Mouse (Mus musculus) neural tube, embryonic 14.5 days (tissue): ENCODE results near the gene Gm10840. TPM values are rescaled to one million over a fixed set of nuclear protein-coding genes. Genes with fewer than 3 reads are reported as not detected.

ENCODE experiments used
- ATAC-seq: fragments of 200-750 bp; cut with Nextera tagmentation; 2 replicates; pipeline ENCODE4 v1.8.0; 2017; ENCODE audit warnings: low read depth, mild to moderate bottlenecking, moderate TSS enrichment, moderate library complexity
- H3K27ac ChIP-seq: fragments of 300-500 bp; sonication (generic); 2 replicates; pipeline ENCODE4 v1.5.1; 2014; ENCODE audit warnings: low read depth, mild to moderate bottlenecking, control low read depth, low read length, moderate library complexity, mixed read lengths
- H3K27me3 ChIP-seq: fragments of 300-500 bp; sonication (generic); 2 replicates; pipeline ENCODE4 v1.6.1; 2014; ENCODE audit warnings: low read length; ENCODE audit not compliant: control insufficient read depth, insufficient read depth
- H3K36me3 ChIP-seq: fragments of 300-500 bp; sonication (generic); 2 replicates; pipeline ENCODE4 v1.6.1; 2014; ENCODE audit warnings: low read length, mixed read lengths; ENCODE audit not compliant: control insufficient read depth, insufficient read depth
- H3K4me1 ChIP-seq: fragments of 300-500 bp; sonication (generic); 2 replicates; pipeline ENCODE4 v1.6.1; 2014; ENCODE audit warnings: low read length; ENCODE audit not compliant: control insufficient read depth, insufficient read depth
- H3K4me2 ChIP-seq: fragments of 300-500 bp; sonication (generic); 2 replicates; pipeline ENCODE4 v1.6.1; 2014; ENCODE audit warnings: mild to moderate bottlenecking, low read depth, low read length, control low read depth
- H3K4me3 ChIP-seq: fragments of 300-500 bp; sonication (generic); 2 replicates; pipeline ENCODE4 v1.5.1; 2014; ENCODE audit warnings: low read depth, low read length, control low read depth, mixed read lengths
- H3K9ac ChIP-seq: fragments of 300-500 bp; sonication (generic); replicated peaks from 2 replicates; pipeline ENCODE4 v1.6.1; 2014; ENCODE audit warnings: low read depth, mild to moderate bottlenecking, control low read depth, low read length, mixed read lengths
- H3K9me3 ChIP-seq: fragments of 300-500 bp; sonication (generic); 2 replicates; pipeline ENCODE4 v1.6.1; 2016; ENCODE audit warnings: low read length; ENCODE audit not compliant: control insufficient read depth
- WGBS: fragments of 180-500 bp; shearing (Covaris S2); extraction: QIAGEN DNeasy Blood & Tissue Kit; methylation state at CpG from one replicate; pipeline ENCODE4 v1.1.7; 2014; 5-methylcytosine and 5-hydroxymethylcytosine counted together
- polyA plus RNA-seq: library from polyadenylated mRNA; unstranded; fragments of >200 nt; fragmentation: Nextera tagmentation; extraction: Ambion mirVana; gene quantifications from 2 replicates; pipeline ENCODE4 v1.2.1, GENCODE M21; 2014

Gene Gm10840
- polyA plus RNA-seq, 1 experiment from 2014 or later, result 0.88 TPM

DNA sequence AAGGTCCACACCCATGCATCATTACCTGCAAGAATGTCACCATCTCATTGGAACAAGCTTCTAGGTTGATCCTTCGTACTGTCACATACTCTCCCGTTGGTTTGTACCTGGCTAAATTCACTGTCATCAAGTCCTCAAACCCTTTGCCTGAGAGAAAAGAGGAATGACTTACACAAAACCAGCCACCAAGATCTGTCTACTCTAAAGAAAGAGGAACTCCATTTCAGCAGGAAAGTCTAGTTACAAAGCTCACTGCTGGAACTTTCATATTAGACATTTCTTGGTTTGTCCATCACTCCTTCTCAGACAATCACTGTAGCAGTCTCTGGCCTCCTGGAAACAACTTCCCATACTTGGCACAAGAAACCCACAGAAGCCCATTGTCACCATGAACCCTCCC is 12.6 kb downstream of the Gm10840 start:
- Histone ChIP-seq H3K9me3 (no peaks in the 10 kb centered on the region), H3K27me3 (no peaks in the 10 kb centered on the region), H3K9ac (no peak overlapping the region), H3K4me2 (no peak overlapping the region), H3K4me3 (no peak overlapping the region), H3K36me3 (peaks cover 12% of the 10 kb centered on the region; the same call in 1 of the 2 replicates), H3K4me1 (no peaks in the 10 kb centered on the region), H3K27ac (no peak overlapping the region)
- WGBS, result 100% methylated on average over 2 of the region's 2 CpGs
- ATAC-seq, result no peak

DNA sequence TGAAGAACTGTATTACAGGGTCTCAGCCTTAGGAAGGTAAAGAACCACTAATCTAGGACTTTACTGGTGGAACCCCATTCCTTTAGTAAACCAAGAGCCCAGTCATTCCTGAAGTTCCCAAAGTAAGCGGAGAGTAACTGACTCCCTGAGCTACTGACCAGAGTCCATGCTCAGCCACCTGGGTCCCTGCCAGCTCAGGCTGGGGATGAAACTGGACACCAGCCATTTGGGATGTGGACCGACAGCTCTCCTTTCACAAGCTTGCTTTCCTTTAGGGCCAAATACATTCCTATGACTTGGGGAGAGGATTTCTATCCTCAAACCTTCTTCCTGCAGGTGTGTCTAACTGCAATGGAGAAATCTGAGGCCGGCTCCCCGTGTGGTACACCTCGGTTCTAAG is 13.7 kb downstream of the Gm10840 start:
- WGBS, result 83% methylated on average over 5 of the region's 5 CpGs

DNA sequence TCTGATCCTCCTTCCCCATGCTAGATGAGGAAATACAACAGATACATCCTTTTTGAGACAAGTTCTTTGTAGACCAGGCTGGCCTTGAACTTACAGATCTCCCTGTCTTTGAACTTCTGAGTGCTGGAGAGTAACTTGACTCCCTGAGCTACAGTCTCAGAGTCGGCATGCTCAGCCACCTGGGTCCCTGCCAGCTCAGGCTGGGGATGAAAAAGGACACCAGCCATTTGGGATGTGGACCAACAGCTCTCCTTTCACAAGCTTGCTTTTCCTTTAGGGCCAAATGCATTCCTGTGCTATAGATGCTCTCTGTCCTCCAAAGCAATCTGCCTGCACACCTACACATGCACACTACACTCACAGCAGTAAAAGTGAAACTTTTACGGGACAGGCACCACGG is 14.4 kb downstream of the Gm10840 start:
- no peak overlapping the region for H3K9ac ChIP-seq
- H3K4me1 ChIP-seq, result no peaks in the 10 kb centered on the region
- no peak overlapping the region for H3K27ac ChIP-seq
- H3K4me2 ChIP-seq, result no peak overlapping the region
- H3K4me3 ChIP-seq, result no peak overlapping the region
- no peak for ATAC-seq
- 68% methylated on average over 3 of the region's 3 CpGs for WGBS
- H3K36me3 ChIP-seq, result peaks cover 5% of the 10 kb centered on the region; the same call in 1 of the 2 replicates
- no peaks in the 10 kb centered on the region for H3K9me3 ChIP-seq
- no peaks in the 10 kb centered on the region for H3K27me3 ChIP-seq

More for the DNA sequence above, 13.7 kb downstream of the Gm10840 start:
- Histone ChIP-seq H3K36me3 (peaks cover 8% of the 10 kb centered on the region; the same call in 1 of the 2 replicates), H3K4me3 (no peak overlapping the region), H3K9ac (no peak overlapping the region), H3K27ac (no peak overlapping the region), H3K4me1 (no peaks in the 10 kb centered on the region), H3K9me3 (no peaks in the 10 kb centered on the region), H3K4me2 (no peak overlapping the region), H3K27me3 (no peaks in the 10 kb centered on the region)
- ATAC-seq, result no peak

DNA sequence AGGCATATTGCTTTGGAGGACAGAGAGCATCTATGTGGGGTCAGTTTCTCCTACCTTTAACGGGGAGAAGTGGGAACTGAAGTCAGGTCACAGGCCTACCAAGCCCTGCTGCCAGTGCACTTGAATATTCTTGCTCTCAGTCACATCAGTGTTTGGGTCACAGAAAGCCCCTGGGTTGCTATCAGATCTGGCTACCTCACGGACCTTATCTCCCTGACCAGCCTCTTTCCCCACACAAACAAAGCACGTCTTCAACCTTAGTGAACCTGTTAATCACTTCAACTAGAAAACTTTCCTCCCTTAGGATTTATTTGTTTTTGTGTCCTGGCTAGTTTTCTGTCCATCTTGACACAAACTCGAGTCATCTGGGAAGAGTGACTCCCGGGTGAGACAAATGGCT is 15.7 kb downstream of the Gm10840 start:
- 90% methylated on average over 5 of the region's 5 CpGs for WGBS
- Histone ChIP-seq H3K4me3 (no peak overlapping the region), H3K4me1 (no peaks in the 10 kb centered on the region), H3K4me2 (no peak overlapping the region), H3K36me3 (no peaks in the 10 kb centered on the region), H3K27ac (no peak overlapping the region), H3K9me3 (no peaks in the 10 kb centered on the region), H3K9ac (no peak overlapping the region), H3K27me3 (no peaks in the 10 kb centered on the region)
- no peak for ATAC-seq

DNA sequence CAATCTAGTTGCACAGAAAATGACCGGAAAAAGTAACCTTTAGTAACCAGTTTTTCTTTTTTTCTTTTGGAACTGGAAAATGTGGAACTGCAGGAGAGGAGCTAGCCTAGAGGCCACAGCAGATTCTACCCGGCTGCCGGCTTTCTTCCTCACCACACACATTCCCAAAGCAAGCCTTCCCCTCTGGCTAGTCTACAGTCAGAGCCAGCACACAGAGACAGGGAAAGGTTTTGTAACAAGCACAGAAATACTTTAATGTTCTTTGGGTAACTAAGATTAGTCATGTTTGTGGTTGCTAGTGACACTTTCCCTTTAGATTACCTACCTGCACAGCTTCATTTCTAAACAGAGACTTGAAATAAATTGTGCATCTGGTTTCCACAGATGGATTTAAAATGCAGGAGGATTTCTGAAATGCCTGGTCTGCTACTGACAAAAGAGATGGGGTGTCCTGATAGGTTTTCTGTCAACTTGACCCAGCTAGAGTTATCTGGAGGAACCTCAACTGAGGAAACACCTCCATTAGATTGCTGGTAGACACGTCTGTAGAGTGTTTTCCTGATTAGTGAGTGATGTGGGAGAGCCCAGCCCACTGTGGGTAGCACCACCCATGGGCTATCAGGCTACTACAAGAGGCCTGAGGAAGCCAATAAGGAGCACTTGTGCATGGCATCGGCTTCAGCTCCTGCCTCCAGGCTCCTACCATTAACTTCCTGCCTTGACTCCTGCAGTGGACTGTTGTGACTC is 17.6 kb downstream of the Gm10840 start:
- H3K27me3 ChIP-seq, result no peaks in the 10 kb centered on the region
- H3K9ac ChIP-seq, result 0 out of 2 replicates have a peak overlapping the region, but pooled peaks have one; percentile 16
- H3K4me1 ChIP-seq, result no peaks in the 10 kb centered on the region
- 81% methylated on average over 5 of the region's 5 CpGs for WGBS
- no peak overlapping the region for H3K4me3 ChIP-seq
- no peak overlapping the region for H3K4me2 ChIP-seq
- H3K36me3 ChIP-seq, result no peaks in the 10 kb centered on the region
- H3K9me3 ChIP-seq, result no peaks in the 10 kb centered on the region
- H3K27ac ChIP-seq, result no peak overlapping the region
- ATAC-seq, result no peak

DNA sequence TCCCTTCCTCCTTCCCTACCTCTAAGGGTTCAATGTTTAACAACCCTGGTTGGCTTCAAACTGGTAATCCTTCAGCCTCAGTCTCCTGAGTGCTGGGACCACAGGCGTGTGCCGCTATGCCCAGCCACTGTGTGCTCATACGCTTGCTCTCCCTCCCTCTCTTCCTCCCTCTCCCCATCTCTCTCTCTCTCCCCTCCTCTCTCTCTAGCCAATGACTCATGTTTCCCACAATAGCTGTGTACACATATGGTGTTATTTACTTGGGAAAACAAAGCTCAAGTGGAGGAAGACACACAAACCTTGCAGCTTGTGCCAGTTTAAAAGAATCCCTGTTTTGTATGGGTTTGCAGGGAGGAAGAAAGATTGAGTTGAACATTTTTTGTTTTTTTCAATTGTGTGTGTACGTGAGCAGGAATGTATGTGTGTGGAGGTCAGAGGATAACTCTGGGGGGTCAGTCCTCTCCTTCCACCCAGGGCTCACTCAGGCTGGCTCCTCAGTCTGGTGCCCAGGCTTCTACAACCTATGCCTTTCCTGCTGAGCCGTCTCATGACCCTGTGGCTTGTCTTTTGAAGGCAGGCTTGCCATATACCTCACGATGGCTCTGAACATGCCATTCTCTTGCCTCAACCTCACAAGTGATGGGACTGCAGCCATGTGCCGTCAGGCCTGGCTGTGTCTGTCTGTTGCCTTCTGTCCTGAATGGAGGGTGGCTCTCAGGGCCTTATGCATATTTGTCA is 19.2 kb downstream of the Gm10840 start:
- no peak overlapping the region for H3K4me2 ChIP-seq
- no peaks in the 10 kb centered on the region for H3K27me3 ChIP-seq
- no peaks in the 10 kb centered on the region for H3K4me1 ChIP-seq
- H3K9me3 ChIP-seq, result no peaks in the 10 kb centered on the region
- ATAC-seq, result no peak
- 0 out of 2 replicates have a peak, but pooled peaks cover 5% of the 10 kb centered on the region for H3K36me3 ChIP-seq
- H3K27ac ChIP-seq, result no peak overlapping the region
- 81% methylated on average over 7 of the region's 7 CpGs for WGBS
- H3K4me3 ChIP-seq, result no peak overlapping the region
- H3K9ac ChIP-seq, result no peak overlapping the region

DNA sequence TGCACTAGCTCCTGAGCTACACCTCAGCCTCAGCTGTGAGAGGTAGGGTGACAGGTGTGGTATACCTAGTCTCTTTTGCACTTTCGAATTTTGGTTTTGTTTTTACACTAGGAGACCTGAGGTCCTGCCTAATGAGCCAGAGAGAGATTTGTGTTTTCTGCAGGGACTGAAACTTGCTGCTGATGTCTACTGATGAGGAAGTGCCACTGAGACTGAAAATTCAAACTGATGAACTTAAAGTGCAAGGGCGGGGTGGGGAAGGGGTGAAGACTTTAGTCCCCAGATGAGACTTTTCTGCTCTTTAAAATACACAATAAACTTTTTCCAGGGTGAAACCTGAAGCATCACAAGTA is 19.8 kb downstream of the Gm10840 start:
- Histone ChIP-seq H3K27ac (no peak overlapping the region), H3K9ac (no peak overlapping the region), H3K36me3 (0 out of 2 replicates have a peak, but pooled peaks cover 5% of the 10 kb centered on the region), H3K4me3 (no peak overlapping the region), H3K4me2 (no peak overlapping the region), H3K4me1 (no peaks in the 10 kb centered on the region), H3K27me3 (no peaks in the 10 kb centered on the region), H3K9me3 (no peaks in the 10 kb centered on the region)
- ATAC-seq, result no peak
- 98% methylated on average over 2 of the region's 2 CpGs for WGBS

DNA sequence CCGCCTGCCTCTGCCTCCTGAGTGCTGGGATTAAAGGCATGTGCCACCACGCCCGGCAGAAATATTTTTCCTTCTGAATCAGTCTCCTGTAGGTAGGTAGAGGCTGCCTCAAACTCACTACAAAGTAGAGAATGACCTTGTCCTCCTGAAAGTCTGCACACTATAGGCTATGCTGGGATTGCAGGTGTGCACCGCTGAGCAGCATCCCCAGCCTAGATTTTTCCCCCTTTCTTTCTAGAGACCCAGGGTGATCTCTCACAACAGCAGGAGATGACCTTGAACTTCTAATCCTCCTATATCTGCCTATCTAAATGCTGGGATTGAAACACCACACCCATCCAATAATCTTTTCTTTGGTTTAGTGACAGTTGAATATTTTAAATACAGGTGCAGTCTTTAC is 26.7 kb downstream of the Gm10840 start:
- ATAC-seq, result no peak
- WGBS, result 99% methylated on average over 4 of the region's 4 CpGs
- Histone ChIP-seq H3K4me2 (no peak overlapping the region), H3K27ac (no peak overlapping the region), H3K4me1 (peaks cover 2% of the 10 kb centered on the region; the same call in 1 of the 2 replicates), H3K9me3 (no peaks in the 10 kb centered on the region), H3K9ac (no peak overlapping the region), H3K36me3 (peaks cover 13% of the 10 kb centered on the region; the same call in 1 of the 2 replicates), H3K27me3 (no peaks in the 10 kb centered on the region), H3K4me3 (no peak overlapping the region)

DNA sequence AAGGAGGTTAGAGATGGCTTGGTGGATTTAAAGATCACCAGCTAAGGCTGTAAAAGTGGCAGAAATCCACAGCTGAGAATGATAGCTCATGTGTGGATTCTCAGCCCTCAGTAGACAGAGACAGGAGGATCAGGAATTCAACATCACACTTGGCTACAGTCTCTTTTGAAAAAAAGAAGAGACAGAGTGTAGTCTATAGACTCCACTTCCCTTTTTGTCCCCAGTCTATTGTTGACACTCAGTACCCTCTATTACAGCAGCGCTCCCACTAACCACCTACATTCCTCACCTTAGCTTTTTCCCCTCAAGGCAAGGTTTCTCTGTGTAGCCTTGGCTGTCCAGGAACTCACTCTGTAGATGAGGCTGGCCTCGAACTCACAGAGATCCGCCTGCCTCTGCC is 31.1 kb downstream of the Gm10840 start:
- peaks cover 7% of the 10 kb centered on the region; the same call in 1 of the 2 replicates for H3K36me3 ChIP-seq
- H3K4me1 ChIP-seq, result peaks cover 2% of the 10 kb centered on the region; the same call in 1 of the 2 replicates
- no peak overlapping the region for H3K9ac ChIP-seq
- no peaks in the 10 kb centered on the region for H3K9me3 ChIP-seq
- no peaks in the 10 kb centered on the region for H3K27me3 ChIP-seq
- no peak overlapping the region for H3K4me2 ChIP-seq
- H3K4me3 ChIP-seq, result no peak overlapping the region
- 97% methylated on average over 3 of the region's 3 CpGs for WGBS
- ATAC-seq, result no peak
- H3K27ac ChIP-seq, result no peak overlapping the region
